Mouse (Mus musculus): ENCODE results near the gene Stx2.

DNA sequence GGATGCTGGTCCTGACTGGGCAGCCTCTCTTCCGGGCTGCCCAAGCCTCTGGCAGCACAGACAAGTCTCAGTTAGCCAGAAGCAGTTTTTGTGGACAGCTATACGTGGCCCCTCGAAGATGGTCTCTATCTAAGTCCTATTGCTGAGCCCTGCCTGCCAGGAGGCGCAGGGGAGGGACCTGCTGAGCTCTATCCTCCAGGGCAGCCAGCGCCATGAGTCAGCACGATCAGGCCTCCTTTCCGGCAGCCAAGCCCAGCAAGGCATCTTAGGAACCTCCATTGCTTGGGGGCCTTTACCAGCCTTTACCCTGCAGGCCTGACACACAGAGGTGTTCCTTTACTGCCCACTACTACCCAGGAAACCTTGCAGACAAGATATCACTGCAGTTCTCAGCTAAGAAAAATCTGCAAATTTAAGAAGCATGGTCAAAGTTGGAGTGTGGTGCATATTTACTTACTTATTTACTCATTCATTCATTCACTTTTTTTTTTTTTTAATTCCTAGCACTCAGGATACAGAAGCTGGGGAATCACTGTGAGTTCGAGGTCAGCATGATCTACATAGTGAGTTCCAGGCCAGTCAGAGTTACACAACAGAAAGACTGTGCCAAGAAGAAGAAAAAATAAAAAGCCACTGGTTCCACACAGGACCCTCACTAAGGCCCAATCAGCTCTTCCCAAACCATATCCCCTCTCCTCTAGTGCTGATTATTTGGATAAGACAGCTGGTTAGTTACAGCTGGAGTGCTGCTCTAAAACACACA lies 7.5 kb downstream of the Stx2 start:
- TF ChIP-seq GATA1 (IDR thresholded peaks at IDR 0.05; ENCODE audit: low read length) (no peak), TAL1 (IDR thresholded peaks at IDR 0.05; ENCODE audit: low read length) (no peak)

Measured in erythroblast, embryonic 14.5 days (primary cell).